Mouse (Mus musculus): ENCODE measurements around the gene Tmem63c.

- TF ChIP-seq CTCF (IDR thresholded peaks at IDR 0.05; ENCODE audit: extremely low read depth, insufficient read length, insufficient replicate concordance, low read depth, low read length) (no peak), POLR2A (IDR thresholded peaks at IDR 0.05; ENCODE audit: low read depth, low read length) (no peak)
These were observed 100.9 kb downstream of the Tmem63c start for GRCm38 (mm10) chr12:87121918-87122589.
